Mouse (Mus musculus): ENCODE results near the gene Supt4a. TPM values are rescaled to one million over a fixed set of nuclear protein-coding genes. Genes with fewer than 3 reads are reported as not detected.
A peak's percentile ranks its signal among the peaks of the same experiment; 100 is the strongest.

Supt4a gene
- polyA plus RNA-seq, 1 experiment from 2014 or later = 127 TPM

DNA sequence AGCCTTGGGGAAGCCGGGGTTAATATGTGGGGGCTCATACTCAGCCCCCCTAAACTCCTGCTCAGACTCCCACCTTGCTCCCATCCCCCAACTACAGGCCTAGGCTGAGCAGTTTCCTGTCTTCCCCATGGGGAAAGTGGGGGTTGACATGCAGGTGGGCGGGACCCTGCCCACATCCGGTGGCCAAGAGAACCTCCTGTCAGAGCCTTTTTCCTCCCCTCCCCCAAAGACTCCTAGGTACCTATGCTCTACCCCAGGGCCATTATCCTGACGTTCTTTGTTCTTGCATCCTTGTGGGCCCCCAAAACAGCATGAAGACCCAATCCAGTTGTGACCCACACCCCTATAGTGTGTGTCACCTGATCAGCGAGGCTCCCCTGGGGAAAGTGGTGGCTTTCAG lies 17.3 kb downstream of the Supt4a start:
- WGBS = 72% methylated on average over 5 of the region's 5 CpGs
- H3K9ac ChIP-seq = no peak overlapping the region
- H3K36me3 ChIP-seq = no peaks in the 10 kb centered on the region
- no peaks in the 10 kb centered on the region for H3K4me1 ChIP-seq
- no peak overlapping the region for H3K4me2 ChIP-seq
- H3K4me3 ChIP-seq (replicated peaks) = 0 out of 2 replicates have a peak overlapping the region, but pooled peaks have one; percentile 6
- H3K9me3 ChIP-seq = no peaks in the 10 kb centered on the region
- H3K27me3 ChIP-seq (replicated peaks) = no peaks in the 10 kb centered on the region
- peak overlapping the region; percentile 8; the same call in 1 of the 2 replicates for H3K27ac ChIP-seq
- no peak for ATAC-seq (ENCODE audit: insufficient read depth, low FRiP score, low read depth)

DNA sequence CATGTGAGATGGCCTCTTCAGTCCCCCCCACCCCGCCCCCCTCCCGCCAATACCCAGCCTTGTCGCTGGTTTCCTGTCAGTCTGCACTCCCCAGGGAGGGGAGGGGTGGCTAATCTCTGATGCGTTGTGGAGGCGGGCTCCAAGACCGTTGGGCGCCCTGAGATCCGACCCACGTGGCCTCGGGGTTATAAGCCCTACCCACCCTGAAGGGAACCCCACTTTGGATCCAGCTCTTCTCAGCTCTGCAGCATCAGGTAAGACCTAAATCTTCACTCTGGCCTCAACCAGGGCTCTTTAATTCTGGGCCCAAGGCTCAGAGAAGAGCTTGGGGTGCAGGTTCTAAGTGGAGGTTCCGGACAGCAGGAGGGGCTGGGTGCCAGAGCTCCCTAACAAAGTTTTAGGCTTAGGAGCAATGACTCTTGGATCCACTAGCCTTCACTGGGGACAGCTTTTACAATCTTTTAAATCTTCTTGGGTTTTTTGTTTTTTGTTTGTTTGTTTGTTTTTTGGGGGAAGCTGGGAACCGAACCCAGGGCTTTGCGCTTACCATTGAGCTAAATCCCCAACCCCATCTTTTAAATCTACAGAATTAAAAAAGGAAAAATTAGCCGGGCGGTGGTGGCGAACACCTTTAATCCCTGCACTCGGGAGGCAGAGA lies 18.1 kb downstream of the Supt4a start:
- H3K4me3 ChIP-seq (replicated peaks) = peak overlapping the region; percentile 26
- peak; percentile 80; the same call in 1 of the 2 replicates for ATAC-seq (ENCODE audit: insufficient read depth, low FRiP score, low read depth)
- 69% methylated on average over 17 of the region's 17 CpGs for WGBS

DNA sequence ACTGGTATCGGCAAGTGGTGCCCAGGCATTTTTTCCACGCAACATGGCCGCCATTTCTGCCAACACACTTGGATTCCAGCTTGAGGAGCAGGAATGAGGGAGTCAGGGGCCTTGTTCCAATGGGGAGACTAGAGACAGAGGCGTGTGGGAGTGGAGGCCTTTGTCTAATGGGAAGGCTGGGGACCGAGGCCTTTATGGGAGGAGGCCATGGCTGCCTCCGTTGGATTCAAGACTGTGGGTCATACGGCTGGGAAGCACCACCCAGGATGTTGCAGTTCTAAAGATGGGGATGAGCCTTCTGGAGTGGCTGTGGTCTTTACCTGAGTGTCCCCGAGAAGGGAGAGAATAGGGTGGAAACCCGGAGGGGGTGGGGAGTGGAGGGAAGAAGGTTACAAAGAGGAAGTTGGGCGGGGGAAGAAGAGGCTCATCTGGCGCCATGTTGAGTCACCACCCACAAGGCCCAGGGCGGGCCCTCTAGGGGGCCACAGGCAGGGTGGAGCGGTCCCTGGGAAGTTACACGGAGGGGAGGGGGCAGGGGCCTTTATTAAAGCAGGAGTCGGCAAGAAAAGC lies 19.0 kb downstream of the Supt4a start:
- Histone ChIP-seq H3K36me3 (no peaks in the 10 kb centered on the region), H3K9me3 (no peaks in the 10 kb centered on the region), H3K27me3 (replicated peaks) (peaks cover 14% of the 10 kb centered on the region), H3K4me1 (no peaks in the 10 kb centered on the region), H3K27ac (peak overlapping the region; percentile 62; the same call in 1 of the 2 replicates), H3K4me2 (no peak overlapping the region), H3K4me3 (replicated peaks) (peak overlapping the region; percentile 26), H3K9ac (no peak overlapping the region)
- 80% methylated on average over 15 of the region's 15 CpGs for WGBS
- no peak for ATAC-seq (ENCODE audit: insufficient read depth, low FRiP score, low read depth)

More for the DNA sequence above, 18.1 kb downstream of the Supt4a start:
- Histone ChIP-seq H3K27ac (0 out of 2 replicates have a peak overlapping the region, but pooled peaks have one; percentile 62), H3K9me3 (no peaks in the 10 kb centered on the region), H3K4me1 (no peaks in the 10 kb centered on the region), H3K4me2 (no peak overlapping the region), H3K9ac (no peak overlapping the region), H3K27me3 (replicated peaks) (peaks cover 5% of the 10 kb centered on the region), H3K36me3 (no peaks in the 10 kb centered on the region)

DNA sequence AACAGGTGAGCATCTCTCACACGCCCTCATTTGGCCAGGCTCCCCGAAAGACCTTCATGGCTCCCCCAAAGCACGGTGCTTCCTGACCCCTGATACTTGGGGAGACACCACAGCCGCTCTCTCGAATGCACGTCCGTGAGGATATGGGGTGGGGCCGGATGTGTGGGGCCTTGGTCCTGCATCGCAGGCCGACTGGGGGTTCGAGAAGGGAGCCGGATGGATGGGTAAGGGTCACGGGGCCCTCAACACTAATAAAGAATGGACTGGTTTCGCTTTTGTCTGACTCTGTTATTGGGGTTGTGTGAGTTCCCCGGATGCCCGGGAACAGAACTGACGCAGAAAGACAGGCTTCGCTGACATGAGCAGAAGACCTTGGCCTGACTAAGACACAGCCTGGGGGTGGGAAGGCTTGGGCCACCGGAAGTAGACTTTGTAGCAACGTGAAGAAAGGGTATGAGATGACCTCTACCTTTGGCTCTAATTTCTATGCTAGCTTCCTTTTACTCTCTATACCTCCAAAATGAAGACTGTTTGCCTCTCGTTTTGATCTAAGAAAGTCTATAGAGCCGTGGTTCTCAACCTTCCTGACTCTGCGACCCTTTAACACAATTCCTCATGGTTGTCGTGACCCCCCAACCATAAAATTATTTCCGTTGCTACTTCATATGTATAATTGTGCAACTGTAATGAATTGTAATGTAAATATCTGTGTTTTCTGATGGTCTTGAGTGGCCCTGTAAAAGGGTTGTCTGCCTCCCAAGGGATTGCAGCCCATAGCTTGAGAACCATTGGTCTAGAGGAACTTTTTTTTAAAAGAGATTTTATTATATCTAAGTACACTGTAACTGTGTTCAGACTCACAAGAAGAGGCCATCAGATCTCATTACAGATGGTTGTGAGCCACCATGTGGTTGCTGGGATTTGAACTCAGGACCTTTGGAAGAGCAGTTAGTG lies 19.9 kb downstream of the Supt4a start:
- no peak overlapping the region for H3K27ac ChIP-seq
- no peak overlapping the region for H3K4me2 ChIP-seq
- H3K36me3 ChIP-seq = no peaks in the 10 kb centered on the region
- H3K4me1 ChIP-seq = no peaks in the 10 kb centered on the region
- H3K4me3 ChIP-seq (replicated peaks) = peak overlapping the region; percentile 26
- H3K9ac ChIP-seq = no peak overlapping the region
- WGBS = 80% methylated on average over 25 of the region's 25 CpGs
- H3K9me3 ChIP-seq = no peaks in the 10 kb centered on the region
- peaks cover 23% of the 10 kb centered on the region for H3K27me3 ChIP-seq (replicated peaks)
- ATAC-seq (ENCODE audit: insufficient read depth, low FRiP score, low read depth) = no peak

DNA sequence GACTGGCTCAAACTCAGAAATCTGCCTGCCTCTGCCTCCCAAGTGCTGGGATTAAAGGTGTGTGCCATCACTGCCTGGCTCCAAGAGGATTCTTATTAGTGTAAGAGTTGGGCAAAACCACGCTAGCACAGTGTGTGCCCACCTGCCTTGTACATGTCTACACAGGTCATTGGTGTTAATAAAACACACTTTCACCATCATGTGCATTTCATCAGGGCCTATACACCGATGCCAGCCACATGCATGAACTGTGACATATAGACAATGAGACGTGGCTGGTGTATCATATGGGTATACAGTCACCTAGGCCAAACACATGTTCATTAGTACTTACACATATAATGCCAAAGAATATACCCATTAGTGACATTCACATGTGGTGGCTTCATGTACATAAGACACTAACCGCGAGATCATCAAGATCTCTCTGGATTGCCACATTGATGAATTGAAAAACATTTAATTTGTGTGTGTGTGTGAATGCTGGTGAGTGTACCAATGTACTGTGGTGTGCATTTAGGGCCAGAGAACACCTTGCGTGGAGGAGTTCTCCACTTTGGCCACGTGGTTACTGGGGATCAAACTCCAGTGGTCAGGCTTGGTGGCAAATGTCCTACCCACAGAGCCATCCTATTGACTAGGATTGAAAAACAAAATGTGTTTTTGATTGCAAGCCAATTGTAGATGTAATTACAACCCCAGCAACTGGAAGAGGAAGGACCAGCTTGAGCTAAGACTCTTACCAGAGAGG lies 21.0 kb downstream of the Supt4a start:
- Histone ChIP-seq H3K36me3 (no peaks in the 10 kb centered on the region), H3K27me3 (replicated peaks) (peaks cover 34% of the 10 kb centered on the region), H3K4me2 (no peak overlapping the region), H3K4me1 (peaks cover 2% of the 10 kb centered on the region; the same call in 1 of the 2 replicates), H3K9ac (no peak overlapping the region), H3K27ac (no peak overlapping the region), H3K4me3 (replicated peaks) (no peak overlapping the region), H3K9me3 (no peaks in the 10 kb centered on the region)
- no peak for ATAC-seq (ENCODE audit: insufficient read depth, low FRiP score, low read depth)
- WGBS = 74% methylated on average over 7 of the region's 7 CpGs

DNA sequence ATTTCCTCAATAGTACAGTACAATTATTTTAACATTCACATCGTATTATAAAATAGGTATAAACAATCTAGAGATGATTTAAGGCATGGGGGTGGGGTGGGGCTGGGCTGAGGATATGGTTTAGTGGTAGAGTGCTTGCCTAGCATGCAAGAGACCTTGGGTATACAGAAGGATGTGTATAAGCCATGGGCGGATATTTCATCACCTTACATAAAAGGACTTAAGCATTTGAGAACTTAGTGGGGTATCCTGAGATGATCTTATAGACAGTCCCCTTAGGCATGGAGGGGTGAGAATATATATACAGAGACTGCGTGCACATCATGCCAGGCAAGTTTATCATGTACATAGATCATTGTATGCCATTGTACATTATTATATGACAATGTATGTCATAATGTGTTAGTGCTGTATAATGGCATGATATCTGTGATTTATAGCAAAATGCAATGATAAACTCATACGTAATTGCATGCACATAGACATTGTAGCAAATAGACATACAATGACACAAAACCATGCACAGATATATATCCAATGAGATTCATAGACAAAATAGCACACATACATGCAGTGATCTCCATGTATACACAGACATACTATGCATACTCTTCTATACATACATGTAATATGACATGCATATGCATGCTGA lies 21.7 kb downstream of the Supt4a start:
- peaks cover 41% of the 10 kb centered on the region for H3K27me3 ChIP-seq (replicated peaks)
- H3K4me3 ChIP-seq (replicated peaks) = no peak overlapping the region
- H3K36me3 ChIP-seq = no peaks in the 10 kb centered on the region
- H3K4me2 ChIP-seq = no peak overlapping the region
- no peaks in the 10 kb centered on the region for H3K9me3 ChIP-seq
- H3K9ac ChIP-seq = no peak overlapping the region
- no peak for ATAC-seq (ENCODE audit: insufficient read depth, low FRiP score, low read depth)
- H3K27ac ChIP-seq = no peak overlapping the region
- peaks cover 9% of the 10 kb centered on the region for H3K4me1 ChIP-seq
- 68% methylated on average over 4 of the region's 4 CpGs for WGBS

DNA sequence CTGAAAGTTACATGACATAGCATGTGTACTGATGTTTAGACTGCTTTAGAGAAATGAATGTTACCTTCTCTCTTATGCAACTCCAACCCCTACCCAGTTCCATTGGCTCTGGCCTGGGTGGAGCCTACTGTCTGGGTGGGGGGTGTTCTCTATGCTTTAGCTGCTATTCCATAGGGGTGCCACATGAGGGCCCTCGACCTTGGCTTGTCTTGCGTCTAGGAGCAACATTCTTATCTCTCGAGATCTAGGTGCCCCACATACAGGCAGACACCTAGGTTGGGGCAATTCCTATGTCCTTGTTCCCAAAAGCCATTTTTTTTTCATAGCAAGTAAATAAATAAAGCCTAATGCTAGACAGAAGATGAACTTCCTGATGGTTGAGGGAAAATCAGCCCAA lies 22.3 kb downstream of the Supt4a start:
- H3K36me3 ChIP-seq = no peaks in the 10 kb centered on the region
- 4% methylated on average over 3 of the region's 3 CpGs for WGBS
- ATAC-seq (ENCODE audit: insufficient read depth, low FRiP score, low read depth) = no peak
- H3K27ac ChIP-seq = no peak overlapping the region
- H3K9ac ChIP-seq = no peak overlapping the region
- H3K4me3 ChIP-seq (replicated peaks) = no peak overlapping the region
- peaks cover 45% of the 10 kb centered on the region for H3K27me3 ChIP-seq (replicated peaks)
- H3K4me1 ChIP-seq = peaks cover 14% of the 10 kb centered on the region
- H3K9me3 ChIP-seq = no peaks in the 10 kb centered on the region
- H3K4me2 ChIP-seq = no peak overlapping the region

DNA sequence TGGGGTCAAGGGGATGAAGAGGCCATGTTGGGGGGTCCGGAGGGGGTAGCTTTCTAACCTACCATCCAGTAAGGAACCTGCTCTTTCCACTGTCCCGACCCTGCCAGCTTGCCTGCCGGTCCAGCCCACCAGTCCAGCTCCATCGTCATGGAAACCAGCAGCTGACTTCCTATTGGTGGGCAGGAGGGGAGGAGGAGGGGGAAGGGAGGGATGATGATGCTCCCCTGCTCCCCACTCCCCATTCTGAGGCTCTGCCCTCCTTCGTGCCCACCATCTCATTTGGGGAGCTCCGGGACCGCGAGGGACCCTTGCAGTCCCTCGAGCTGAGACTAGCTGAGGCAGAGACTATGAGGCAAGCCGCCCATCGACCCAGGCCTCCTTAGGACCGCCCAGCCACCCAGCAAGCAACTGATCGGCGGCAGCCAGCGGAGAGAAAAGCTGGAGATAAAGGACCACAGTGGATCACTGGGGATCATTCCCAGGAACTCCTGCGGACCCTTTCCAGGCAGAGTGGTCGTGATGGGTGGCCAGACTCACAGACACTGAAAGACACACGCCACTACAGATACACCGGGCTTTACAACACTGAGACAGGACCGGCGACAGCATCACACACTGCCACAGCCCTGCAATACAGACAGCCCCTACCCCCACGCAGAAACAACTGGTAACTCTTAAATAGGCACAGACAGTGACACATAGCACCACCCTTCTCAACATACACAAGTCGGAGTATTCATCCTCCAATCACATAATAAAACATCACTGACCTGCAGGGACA lies 23.1 kb downstream of the Supt4a start, which contains the start of gene Tspoap1:
Gene Tspoap1 (plus strand): TSS at position 241 of the 781 bp plus-strand sequence.
- H3K36me3 ChIP-seq = no peaks in the 10 kb centered on the region

DNA sequence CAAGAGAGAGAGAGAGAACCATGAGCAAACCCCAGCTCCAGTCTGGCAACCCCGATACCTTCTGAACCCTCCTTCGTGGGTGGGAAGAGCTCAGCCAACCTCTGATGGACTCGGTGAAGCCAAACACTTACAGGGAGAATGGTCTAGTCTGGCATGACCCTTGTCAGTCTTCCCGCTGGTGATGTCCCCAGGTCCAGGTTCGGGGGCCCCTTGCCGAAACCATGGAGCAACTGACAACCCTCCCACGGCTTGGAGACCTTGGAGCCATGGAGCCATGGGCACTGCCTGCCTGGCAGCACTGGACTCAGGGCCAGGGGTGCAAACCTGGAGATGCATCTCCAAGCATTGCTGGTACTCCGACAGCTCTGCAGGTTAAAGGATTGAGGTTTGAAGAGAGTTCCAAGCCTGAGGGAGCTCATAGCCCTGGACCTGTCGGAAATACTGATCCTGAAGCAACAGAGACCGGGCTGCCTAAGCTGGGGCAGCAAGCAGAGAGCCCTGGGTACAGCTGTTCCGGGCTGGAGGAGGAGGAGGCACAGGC lies 23.9 kb downstream of the Supt4a start:
- WGBS = 67% methylated on average over 11 of the region's 11 CpGs
- Histone ChIP-seq H3K9ac (no peak overlapping the region), H3K27me3 (replicated peaks) (peaks cover 61% of the 10 kb centered on the region), H3K4me1 (peaks cover 16% of the 10 kb centered on the region), H3K4me3 (replicated peaks) (no peak overlapping the region), H3K27ac (no peak overlapping the region), H3K9me3 (no peaks in the 10 kb centered on the region), H3K36me3 (no peaks in the 10 kb centered on the region), H3K4me2 (no peak overlapping the region)
- ATAC-seq (ENCODE audit: insufficient read depth, low FRiP score, low read depth) = no peak

More for the DNA sequence above, 23.1 kb downstream of the Supt4a start, which contains the start of gene Tspoap1:
- peaks cover 54% of the 10 kb centered on the region for H3K27me3 ChIP-seq (replicated peaks)
- 9% methylated on average over 23 of the region's 23 CpGs for WGBS
- no peak for ATAC-seq (ENCODE audit: insufficient read depth, low FRiP score, low read depth)
- H3K27ac ChIP-seq = no peak within 1 kb of the TSS
- H3K4me2 ChIP-seq = peak within 1 kb of the TSS; percentile 13; the same call in 1 of the 2 replicates
- peaks cover 16% of the 10 kb centered on the region for H3K4me1 ChIP-seq
- H3K9ac ChIP-seq = no peak within 1 kb of the TSS
- no peaks in the 10 kb centered on the region for H3K9me3 ChIP-seq
- no peak within 1 kb of the TSS for H3K4me3 ChIP-seq (replicated peaks)
